Mouse (Mus musculus) neutrophil, adult 65 days (primary cell): ENCODE measurements around the gene Nr1d2. TPM values are rescaled to one million over a fixed set of nuclear protein-coding genes. Genes with fewer than 3 reads are reported as not detected.

Experiments used
- total RNA-seq: library from RNA; stranded (reverse); gene quantifications from 2 replicates; pipeline ENCODE4 v1.2.4, GENCODE M21; 2023

The Nr1d2 gene
- total RNA-seq, result 14.1 and 20.6 TPM in 2 replicates

GRCm38 (mm10) chr14:18238750-18239731 is at the start of gene Nr1d2:
TSS of gene Nr1d2 (minus strand) at chr14:18239127.

GRCm38 (mm10) chr14:18270529-18271441 is 31.9 kb upstream of the Nr1d2 start, which contains the start of the genes Nkiras1 and Rpl15:
TSS of gene Nkiras1 (plus strand) at chr14:18271136.
TSS of gene Rpl15 (minus strand) at chr14:18271391.

Other genes with a start within 250 kb of the Nr1d2 start
- gene Nkiras1, start 32.0 kb upstream of the Nr1d2 start, total RNA-seq, result 4.6 and 5.3 TPM in 2 replicates
- gene Rpl15, start 32.3 kb upstream of the Nr1d2 start, total RNA-seq, result 253 and 422 TPM in 2 replicates
- 36.5 and 41.5 TPM in 2 replicates for gene Ube2e1, start 92.7 kb upstream of the Nr1d2 start, total RNA-seq